10 mouse cellular contexts compared by ENCODE assay signal in the genomic region with DNA sequence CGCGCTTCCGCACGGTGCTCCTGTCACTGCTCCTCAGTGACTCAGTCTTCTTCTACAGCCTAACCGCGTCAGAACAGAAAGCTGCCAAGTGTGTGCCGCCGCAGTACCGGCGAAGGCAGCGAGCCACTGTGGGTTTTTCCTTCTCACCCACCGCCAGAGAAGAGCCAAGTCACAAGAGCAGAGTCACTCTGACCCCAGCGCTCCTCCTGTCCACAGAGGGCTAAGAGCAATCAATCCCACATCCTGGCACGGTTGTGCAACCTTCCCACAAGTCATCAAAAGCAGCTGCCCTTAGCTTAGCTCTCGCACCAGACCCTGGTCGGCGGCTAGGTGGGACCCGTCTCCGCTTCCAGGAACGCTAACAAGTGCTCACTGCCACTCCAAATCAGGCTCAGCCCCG. TPM values are rescaled to one million over a fixed set of nuclear protein-coding genes. Genes with fewer than 3 reads are reported as not detected.
DNase-seq lines count a peak whose midpoint lies in the region; ATAC-seq and TF ChIP-seq lines count a peak whose summit lies in the region.
"Had no signal": no experiment of that assay in that cellular context is flagged by ENCODE, and none has a peak within 500 bp of the region (broad histone marks: within the 10 kb centered on the region; RNA-seq: fewer than 3 reads in every experiment).

No protein-coding gene starts in this region.

- H3K36me3 ChIP-seq in lung, embryonic 15.5 days = no peaks in the 10 kb centered on the region
- no peaks in the 10 kb centered on the region for H3K36me3 ChIP-seq in forebrain, embryonic 11.5 days (ENCODE audit: control insufficient read depth, insufficient read depth, low read length)
- H3K36me3 ChIP-seq in neural tube, embryonic 15.5 days = peaks cover 4% of the 10 kb centered on the region; the same call in 1 of the 2 replicates

- no peaks in the 10 kb centered on the region for H3K9me3 ChIP-seq in lung, embryonic 15.5 days
- H3K9me3 ChIP-seq in forebrain, embryonic 11.5 days (ENCODE audit: control insufficient read depth, low read length) = no peaks in the 10 kb centered on the region
- H3K9me3 ChIP-seq in neural tube, embryonic 15.5 days (replicated peaks) = no peaks in the 10 kb centered on the region

- no peak overlapping the region for H3K9ac ChIP-seq in lung, embryonic 15.5 days
- no peak overlapping the region for H3K9ac ChIP-seq in forebrain, embryonic 11.5 days (ENCODE audit: low read length)
- no peak overlapping the region for H3K9ac ChIP-seq in neural tube, embryonic 15.5 days (replicated peaks)

- H3K4me3 ChIP-seq in gastrocnemius, adult 2 months = peak overlapping the region; percentile 56
- peak overlapping the region; percentile 19; the same call in 1 of the 2 replicates for H3K4me3 ChIP-seq in brown adipose tissue, adult 24 weeks (ENCODE audit: insufficient read depth, low read depth, low read length)
- peak overlapping the region; percentile 23 for H3K4me3 ChIP-seq in lung, embryonic 15.5 days
- H3K4me3 ChIP-seq in forebrain, embryonic 11.5 days (ENCODE audit: low read depth, low read length) = no peak overlapping the region
- no peak overlapping the region for H3K4me3 ChIP-seq in neural tube, embryonic 15.5 days (replicated peaks)

- TF ChIP-seq CTCF in gastrocnemius, adult 2 months (IDR thresholded peaks at IDR 0.05) = no peak

- H3K27ac ChIP-seq in gastrocnemius, adult 2 months = peak overlapping the region; percentile 99
- no peak overlapping the region; the same call in 1 of the 2 replicates for H3K27ac ChIP-seq in brown adipose tissue, adult 24 weeks (replicated peaks; ENCODE audit: low read depth, low read length)
- peak overlapping the region; percentile 16 for H3K27ac ChIP-seq in lung, embryonic 15.5 days
- no peak overlapping the region for H3K27ac ChIP-seq in forebrain, embryonic 11.5 days (ENCODE audit: low read depth, low read length)
- no peak overlapping the region for H3K27ac ChIP-seq in neural tube, embryonic 15.5 days (replicated peaks)

- peak overlapping the region; percentile 49 for H3K4me2 ChIP-seq in lung, embryonic 15.5 days
- H3K4me2 ChIP-seq in forebrain, embryonic 11.5 days (ENCODE audit: low read depth, low read length, severe bottlenecking) = no peak overlapping the region
- H3K4me2 ChIP-seq in neural tube, embryonic 15.5 days = no peak overlapping the region

- no peak; the same call in 1 of the 2 replicates for ATAC-seq in lung, embryonic 15.5 days (ENCODE audit: borderline replicate concordance, extremely low read depth, low FRiP score, low TSS enrichment)
- ATAC-seq in forebrain, embryonic 11.5 days (replicated peaks; ENCODE audit: low FRiP score) = no peak
- no peak for ATAC-seq in neural tube, embryonic 15.5 days (ENCODE audit: low FRiP score)

- 46% methylated on average over 21 of the region's 21 CpGs for WGBS in lung, embryonic 15.5 days
- WGBS in forebrain, embryonic 11.5 days = 91% methylated on average over 21 of the region's 21 CpGs
- WGBS in neural tube, embryonic 15.5 days = 87% methylated on average over 21 of the region's 21 CpGs

- peak; percentile 80 for DNase-seq in gastrocnemius, adult 2 months
- no peak for DNase-seq in gastrocnemius, postnatal 14 days
- peak; percentile 99 for DNase-seq in 416B (ENCODE audit: low read depth)
- DNase-seq in kidney, adult 9 months = no peak
- DNase-seq in forebrain, embryonic 11.5 days (ENCODE audit: low spot score) = no peak
- DNase-seq: cerebellum, adult 9-10 months had no signal

- H3K4me1 ChIP-seq in brown adipose tissue, adult 24 weeks (ENCODE audit: control insufficient read depth, insufficient read depth, insufficient read length, low read length) = peaks cover 25% of the 10 kb centered on the region
- H3K4me1 ChIP-seq in lung, embryonic 15.5 days = peaks cover 34% of the 10 kb centered on the region
- H3K4me1 ChIP-seq in forebrain, embryonic 11.5 days (replicated peaks; ENCODE audit: control insufficient read depth, insufficient read depth, low read length) = no peaks in the 10 kb centered on the region
- H3K4me1 ChIP-seq in neural tube, embryonic 15.5 days = peaks cover 26% of the 10 kb centered on the region

- intact Hi-C loops in gastrocnemius, adult 2 months (cut with DNase I) = no loop called here
- intact Hi-C loops in gastrocnemius, postnatal 14 days (cut with DNase I; ENCODE audit: low total_unique reads) = no loop called here

- H3K27me3 ChIP-seq in lung, embryonic 15.5 days = no peaks in the 10 kb centered on the region
- H3K27me3 ChIP-seq in forebrain, embryonic 11.5 days (ENCODE audit: control insufficient read depth, insufficient read depth, low read length) = no peaks in the 10 kb centered on the region
- H3K27me3 ChIP-seq in neural tube, embryonic 15.5 days (replicated peaks) = no peaks in the 10 kb centered on the region

RNA-seq across cellular contexts. Expression of a gene that starts 8.3 kb away (rescaled TPM):
- 100 to 1,000 TPM; 141 to 165 TPM for total RNA-seq in gastrocnemius, adult 2 months (2021)
- 10 to 100 TPM; 75.2 to 89.8 TPM for total RNA-seq in gastrocnemius, postnatal 14 days (2021)
- 9.7 and 14.7 TPM in 2 replicates for polyA plus RNA-seq in brown adipose tissue, adult 24 weeks (2012; ENCODE audit: insufficient read depth, insufficient read length, missing spikeins)
- 15.9 and 17.3 TPM in 2 replicates for polyA plus RNA-seq in lung, embryonic 15.5 days (2015; fragmentation: Nextera tagmentation; extraction: Ambion mirVana)
- 17.2 and 19.6 TPM in 2 replicates for polyA plus RNA-seq in forebrain, embryonic 11.5 days (2014; fragmentation: Nextera tagmentation; extraction: Ambion mirVana)
- 38.3 and 44.2 TPM in 2 replicates for polyA plus RNA-seq in neural tube, embryonic 15.5 days (2015; fragmentation: Nextera tagmentation; extraction: Ambion mirVana)

RNA-seq across cellular contexts. Expression of a gene that starts 19.8 kb away (rescaled TPM):
- total RNA-seq in gastrocnemius, adult 2 months (2021) = 100 to 1,000 TPM; 166 to 175 TPM
- total RNA-seq in gastrocnemius, postnatal 14 days (2021) = 100 to 1,000 TPM; 102 to 136 TPM
- 258 and 275 TPM in 2 replicates for polyA plus RNA-seq in brown adipose tissue, adult 24 weeks (2012; ENCODE audit: insufficient read depth, insufficient read length, missing spikeins)
- polyA plus RNA-seq in lung, embryonic 15.5 days (2015; fragmentation: Nextera tagmentation; extraction: Ambion mirVana) = 199 and 200 TPM in 2 replicates
- polyA plus RNA-seq in forebrain, embryonic 11.5 days (2014; fragmentation: Nextera tagmentation; extraction: Ambion mirVana) = 213 and 217 TPM in 2 replicates
- polyA plus RNA-seq in neural tube, embryonic 15.5 days (2015; fragmentation: Nextera tagmentation; extraction: Ambion mirVana) = 315 and 351 TPM in 2 replicates

RNA-seq across cellular contexts. Expression of a gene that starts 26.2 kb away (rescaled TPM):
- not detected for total RNA-seq in gastrocnemius, adult 2 months (2021)
- not detected for total RNA-seq in gastrocnemius, postnatal 14 days (2021)
- not detected in 2 replicates for polyA plus RNA-seq in brown adipose tissue, adult 24 weeks (2012; ENCODE audit: insufficient read depth, insufficient read length, missing spikeins)
- not detected in 2 replicates for polyA plus RNA-seq in lung, embryonic 15.5 days (2015; fragmentation: Nextera tagmentation; extraction: Ambion mirVana)
- not detected in 2 replicates for polyA plus RNA-seq in forebrain, embryonic 11.5 days (2014; fragmentation: Nextera tagmentation; extraction: Ambion mirVana)
- not detected in 2 replicates for polyA plus RNA-seq in neural tube, embryonic 15.5 days (2015; fragmentation: Nextera tagmentation; extraction: Ambion mirVana)
- polyA plus RNA-seq: hindbrain, embryonic 11.5 days had no signal

Comparison
In these comparisons a context has a peak if more than half of its experiments do, and no peak if none do; other contexts are left out.
1. DNase-seq: peak in gastrocnemius, adult 2 months (single experiment) and 416B (single experiment); none in gastrocnemius, postnatal 14 days (single experiment), kidney, adult 9 months (single experiment) and forebrain, embryonic 11.5 days (single experiment).
2. H3K27ac ChIP-seq: peak in gastrocnemius, adult 2 months (single experiment) and lung, embryonic 15.5 days (single experiment); none in brown adipose tissue, adult 24 weeks (single experiment), forebrain, embryonic 11.5 days (single experiment) and neural tube, embryonic 15.5 days (single experiment).
3. H3K4me3 ChIP-seq: peak in gastrocnemius, adult 2 months (single experiment), brown adipose tissue, adult 24 weeks (single experiment) and lung, embryonic 15.5 days (single experiment); none in forebrain, embryonic 11.5 days (single experiment) and neural tube, embryonic 15.5 days (single experiment).